ENCODE assay signal across 30 mouse cellular contexts in the genomic region with DNA sequence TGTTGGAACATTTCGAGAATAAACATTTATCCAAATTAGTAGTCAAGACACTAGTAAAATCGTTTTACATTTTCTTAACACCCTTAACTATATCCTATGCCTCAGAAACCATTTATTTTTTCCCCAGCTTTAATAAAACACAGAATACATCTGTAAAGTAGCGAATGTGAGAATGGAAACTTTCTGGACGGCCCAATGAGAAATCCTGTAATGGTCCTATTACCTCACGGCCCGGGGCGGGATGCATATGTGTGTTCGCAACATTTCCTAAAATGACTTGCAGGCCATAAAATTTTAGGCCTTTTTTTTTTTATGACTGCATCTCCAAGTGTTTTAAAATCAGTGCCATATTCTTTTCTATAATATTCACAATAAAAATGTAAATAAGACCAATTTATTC. TPM values are rescaled to one million over a fixed set of nuclear protein-coding genes. Genes with fewer than 3 reads are reported as not detected.
DNase-seq lines count a peak whose midpoint lies in the region; ATAC-seq lines count a peak whose summit lies in the region.
"Had no signal": no experiment of that assay in that cellular context is flagged by ENCODE, and none has a peak within 500 bp of the region (broad histone marks: within the 10 kb centered on the region; RNA-seq: fewer than 3 reads in every experiment).

No protein-coding gene starts in this region.

- H3K27me3 ChIP-seq in hindbrain, embryonic 14.5 days (ENCODE audit: control insufficient read depth, insufficient read depth, low read length), result no peaks in the 10 kb centered on the region; the same call in 1 of the 2 replicates
- H3K27me3 ChIP-seq in hindbrain, embryonic 10.5 days (ENCODE audit: insufficient read depth, poor library complexity, severe bottlenecking), result no peaks in the 10 kb centered on the region
- H3K27me3 ChIP-seq in midbrain, embryonic 14.5 days (ENCODE audit: control insufficient read depth, insufficient read depth, low read length), result no peaks in the 10 kb centered on the region
- no peaks in the 10 kb centered on the region for H3K27me3 ChIP-seq in midbrain, embryonic 11.5 days (ENCODE audit: control insufficient read depth, insufficient read depth, low read length)
- no peaks in the 10 kb centered on the region for H3K27me3 ChIP-seq in midbrain, embryonic 15.5 days (replicated peaks)
- H3K27me3 ChIP-seq: liver, embryonic 13.5 days; megakaryocyte, embryonic 14.5 days had no signal

- H3K4me2 ChIP-seq in hindbrain, embryonic 14.5 days (replicated peaks), result no peak overlapping the region
- no peak overlapping the region for H3K4me2 ChIP-seq in midbrain, embryonic 14.5 days (ENCODE audit: low read length)
- H3K4me2 ChIP-seq in midbrain, embryonic 11.5 days, result no peak overlapping the region
- no peak overlapping the region for H3K4me2 ChIP-seq in midbrain, embryonic 15.5 days
- H3K4me2 ChIP-seq: forebrain, embryonic 13.5 days; heart, embryonic 11.5 days; liver, embryonic 13.5 days had no signal

- H3K9me3 ChIP-seq in hindbrain, embryonic 14.5 days (ENCODE audit: control insufficient read depth, low read length), result no peaks in the 10 kb centered on the region
- no peaks in the 10 kb centered on the region for H3K9me3 ChIP-seq in hindbrain, embryonic 10.5 days
- no peaks in the 10 kb centered on the region for H3K9me3 ChIP-seq in midbrain, embryonic 14.5 days (ENCODE audit: control insufficient read depth, low read length)
- H3K9me3 ChIP-seq in midbrain, embryonic 11.5 days (ENCODE audit: control insufficient read depth, low read length), result no peaks in the 10 kb centered on the region
- H3K9me3 ChIP-seq in midbrain, embryonic 15.5 days, result no peaks in the 10 kb centered on the region
- H3K9me3 ChIP-seq: forebrain, embryonic 13.5 days; liver, embryonic 13.5 days; megakaryocyte, embryonic 14.5 days had no signal

- peaks cover 47% of the 10 kb centered on the region for H3K4me1 ChIP-seq in hindbrain, embryonic 14.5 days (replicated peaks; ENCODE audit: control insufficient read depth, insufficient read depth, low read length)
- peaks cover 19% of the 10 kb centered on the region; the same call in 1 of the 2 replicates for H3K4me1 ChIP-seq in hindbrain, embryonic 10.5 days (replicated peaks)
- peaks cover 38% of the 10 kb centered on the region for H3K4me1 ChIP-seq in midbrain, embryonic 14.5 days (ENCODE audit: control insufficient read depth, insufficient read depth, low read length)
- H3K4me1 ChIP-seq in midbrain, embryonic 11.5 days (ENCODE audit: control insufficient read depth, insufficient read depth, low read length), result peaks cover 5% of the 10 kb centered on the region; the same call in 1 of the 2 replicates
- H3K4me1 ChIP-seq in midbrain, embryonic 15.5 days, result peaks cover 37% of the 10 kb centered on the region
- H3K4me1 ChIP-seq: liver, embryonic 13.5 days; megakaryocyte, embryonic 14.5 days had no signal

- peak overlapping the region; percentile 42 for H3K9ac ChIP-seq in hindbrain, embryonic 14.5 days
- H3K9ac ChIP-seq in midbrain, embryonic 14.5 days (replicated peaks; ENCODE audit: low read length), result no peak overlapping the region; the same call in 1 of the 2 replicates
- no peak overlapping the region for H3K9ac ChIP-seq in midbrain, embryonic 11.5 days (ENCODE audit: low read length)
- H3K9ac ChIP-seq in midbrain, embryonic 15.5 days, result no peak overlapping the region
- H3K9ac ChIP-seq: forebrain, embryonic 13.5 days; liver, embryonic 13.5 days had no signal

- ATAC-seq in hindbrain, embryonic 14.5 days (ENCODE audit: low FRiP score), result no peak
- no peak for ATAC-seq in midbrain, embryonic 14.5 days (ENCODE audit: low FRiP score, low TSS enrichment)
- ATAC-seq in midbrain, embryonic 11.5 days (ENCODE audit: low FRiP score), result no peak
- ATAC-seq in midbrain, embryonic 15.5 days (replicated peaks), result no peak
- ATAC-seq: activated CD4-positive, CD25-positive, alpha-beta regulatory T cell, adult 4 months; forebrain, embryonic 13.5 days; inflammation-experienced regulatory T-cells, adult 6 months; lung, postnatal 0 days had no signal

- H3K27ac ChIP-seq in hindbrain, embryonic 14.5 days, result peak overlapping the region; percentile 47
- H3K27ac ChIP-seq in hindbrain, embryonic 10.5 days, result no peak overlapping the region
- H3K27ac ChIP-seq in midbrain, embryonic 14.5 days (replicated peaks; ENCODE audit: low read depth, low read length), result peak overlapping the region; percentile 72
- no peak overlapping the region for H3K27ac ChIP-seq in midbrain, embryonic 11.5 days (ENCODE audit: low read depth, low read length)
- H3K27ac ChIP-seq in midbrain, embryonic 15.5 days, result peak overlapping the region; percentile 62
- H3K27ac ChIP-seq: forebrain, embryonic 13.5 days; liver, embryonic 13.5 days had no signal

- H3K36me3 ChIP-seq in hindbrain, embryonic 14.5 days (replicated peaks; ENCODE audit: control insufficient read depth, insufficient read depth), result no peaks in the 10 kb centered on the region
- no peaks in the 10 kb centered on the region for H3K36me3 ChIP-seq in hindbrain, embryonic 10.5 days
- H3K36me3 ChIP-seq in midbrain, embryonic 14.5 days (ENCODE audit: control insufficient read depth, insufficient read depth, low read length), result no peaks in the 10 kb centered on the region
- H3K36me3 ChIP-seq in midbrain, embryonic 11.5 days (ENCODE audit: control insufficient read depth, insufficient read depth, low read length), result no peaks in the 10 kb centered on the region
- H3K36me3 ChIP-seq in midbrain, embryonic 15.5 days (replicated peaks), result no peaks in the 10 kb centered on the region
- H3K36me3 ChIP-seq: liver, embryonic 13.5 days had no signal

- H3K4me3 ChIP-seq in hindbrain, embryonic 14.5 days (replicated peaks; ENCODE audit: low read length), result no peak overlapping the region
- H3K4me3 ChIP-seq in hindbrain, embryonic 10.5 days, result no peak overlapping the region
- no peak overlapping the region for H3K4me3 ChIP-seq in midbrain, embryonic 14.5 days (replicated peaks; ENCODE audit: low read depth, low read length)
- H3K4me3 ChIP-seq in midbrain, embryonic 11.5 days (ENCODE audit: low read depth, low read length), result no peak overlapping the region
- H3K4me3 ChIP-seq in midbrain, embryonic 15.5 days, result no peak overlapping the region
- H3K4me3 ChIP-seq: forebrain, embryonic 13.5 days; liver, embryonic 13.5 days; megakaryocyte, embryonic 14.5 days had no signal

- DNase-seq in hindbrain, embryonic 14.5 days (ENCODE audit: low spot score), result no peak
- DNase-seq in hindbrain, embryonic 10.5 days (ENCODE audit: low spot score), result no peak
- no peak for DNase-seq in midbrain, embryonic 14.5 days
- no peak for DNase-seq in midbrain, embryonic 11.5 days (ENCODE audit: low spot score, missing footprints)
- no peak for DNase-seq in adrenal gland, adult 2 months
- DNase-seq in T-cell, adult 2 months (ENCODE audit: low spot score), result no peak
- DNase-seq: adrenal gland, adult 8-10 months; B cell, adult 2 months; cerebellum, adult 2 months; cerebellum, postnatal 14 days; gastrocnemius, postnatal 36 days; heart, postnatal 36 days; kidney, adult 11 months; kidney, postnatal 14 days; layer of hippocampus, adult 9-11 months; liver, embryonic 13.5 days; lung, adult 18-20 months; lung, postnatal 4 days; spleen, adult 18-20 months; thymus, postnatal 25 days had no signal

- 81% methylated on average over 8 of the region's 8 CpGs for WGBS in hindbrain, embryonic 14.5 days
- 92% methylated on average over 8 of the region's 8 CpGs for WGBS in hindbrain, embryonic 10.5 days
- 90% methylated on average over 8 of the region's 8 CpGs for WGBS in midbrain, embryonic 14.5 days
- 91% methylated on average over 8 of the region's 8 CpGs for WGBS in midbrain, embryonic 11.5 days
- 86% methylated on average over 8 of the region's 8 CpGs for whole genome bisulfite sequencing in midbrain, embryonic 15.5 days

RNA-seq across cellular contexts. Expression of a gene that starts 21.4 kb away (rescaled TPM):
- 3.2 TPM in 2 replicates for polyA plus RNA-seq in hindbrain, embryonic 14.5 days (2014; fragmentation: Nextera tagmentation; extraction: Ambion mirVana)
- polyA plus RNA-seq in hindbrain, embryonic 10.5 days (2016; fragmentation: Nextera tagmentation; extraction: Ambion mirVana), result 1.2 and 1.5 TPM in 2 replicates
- 3.3 and 3.5 TPM in 2 replicates for polyA plus RNA-seq in midbrain, embryonic 14.5 days (2014; fragmentation: Nextera tagmentation; extraction: Ambion mirVana)
- polyA plus RNA-seq in midbrain, embryonic 11.5 days (2014; fragmentation: Nextera tagmentation; extraction: Ambion mirVana), result 3.1 TPM in 2 replicates
- 1.7 and 2.2 TPM in 2 replicates for polyA plus RNA-seq in midbrain, embryonic 15.5 days (2015; fragmentation: Nextera tagmentation; extraction: Ambion mirVana)
- total RNA-seq in adrenal gland, adult 2 months (2021), result not detected
- polyA plus RNA-seq in adrenal gland, adult 2 months (2012; rRNA removed), result not detected in 2 replicates
- total RNA-seq: adrenal gland, adult 8-10 months; adrenal gland, postnatal 4 days; gastrocnemius, postnatal 36 days; heart, adult 18-20 months; heart, postnatal 36 days had no signal
- polyA plus RNA-seq: activated CD4-positive, CD25-positive, alpha-beta regulatory T cell, adult 4 months; inflammation-experienced regulatory T-cells, adult 6 months; liver, embryonic 13.5 days; lung, postnatal 0 days; stomach, embryonic 16.5 days had no signal

Comparison
In these comparisons a context has a peak if more than half of its experiments do, and no peak if none do; other contexts are left out.
1. H3K27ac ChIP-seq: peak in hindbrain, embryonic 14.5 days (single experiment), midbrain, embryonic 14.5 days (single experiment) and midbrain, embryonic 15.5 days (single experiment); none in hindbrain, embryonic 10.5 days (single experiment) and midbrain, embryonic 11.5 days (single experiment).